Mouse (Mus musculus) liver, adult 2 months (tissue): ENCODE results near the gene Tpp2. TPM values are rescaled to one million over a fixed set of nuclear protein-coding genes. Genes with fewer than 3 reads are reported as not detected.

ENCODE experiments used
- DNase-seq: peaks from one replicate; pipeline ENCODE4 v3.0.0-alpha.2; 2011; ENCODE audit warnings: low read depth, low spot score; ENCODE audit errors: extremely low read depth
- H3K27ac ChIP-seq: fragments of 200-500 bp; replicated peaks from 2 replicates; pipeline ENCODE4 v1.5.1; 2012; ENCODE audit warnings: low read depth, mild to moderate bottlenecking, control low read depth, inconsistent platforms, low read length; ENCODE audit not compliant: insufficient read depth
- H3K27me3 ChIP-seq: fragments of 200-500 bp; 2 replicates; pipeline ENCODE4 v1.6.1; 2012; ENCODE audit warnings: mild to moderate bottlenecking, moderate library complexity, low read length, inconsistent platforms; ENCODE audit not compliant: control insufficient read depth, insufficient read depth
- H3K36me3 ChIP-seq: fragments of 200-500 bp; 2 replicates; pipeline ENCODE4 v1.6.1; 2012; ENCODE audit warnings: low read length, inconsistent platforms; ENCODE audit not compliant: control insufficient read depth, insufficient read depth
- H3K4me1 ChIP-seq: fragments of 200-500 bp; 2 replicates; pipeline ENCODE4 v1.6.1; 2011; ENCODE audit warnings: low read length; ENCODE audit not compliant: control insufficient read depth, insufficient read depth
- H3K4me3 ChIP-seq: fragments of 200-500 bp; 2 replicates; pipeline ENCODE4 v1.5.1; 2011; ENCODE audit warnings: low read depth, mild to moderate bottlenecking, control low read depth, low read length, moderate library complexity; ENCODE audit not compliant: insufficient read depth
- H3K79me2 ChIP-seq: fragments of 200-500 bp; 2 replicates; pipeline ENCODE4 v1.6.1; 2012; ENCODE audit warnings: inconsistent platforms, mild to moderate bottlenecking, low read length, moderate library complexity; ENCODE audit not compliant: control insufficient read depth, insufficient read depth
- H3K9ac ChIP-seq: fragments of 200-500 bp; 2 replicates; pipeline ENCODE4 v1.6.1; 2012; ENCODE audit warnings: low read depth, mild to moderate bottlenecking, control low read depth, inconsistent platforms, low read length
- CTCF ChIP-seq: fragments of 200-500 bp; IDR thresholded peaks from 2 replicates; pipeline ENCODE4 v1.5.1; 2011; ENCODE audit warnings: low read depth, low read length, control low read depth
- POLR2A ChIP-seq: fragments of 200-500 bp; IDR thresholded peaks from 2 replicates; pipeline ENCODE4 v1.6.1; 2011; ENCODE audit warnings: low read length, control low read depth; ENCODE audit not compliant: insufficient read depth; ENCODE audit errors: extremely low read depth
- WGBS: fragments of 180-500 bp; shearing (Covaris S2); methylation state at CpG from one replicate; pipeline ENCODE4 v1.1.7; 2018; 5-methylcytosine and 5-hydroxymethylcytosine counted together
- polyA plus RNA-seq: library from polyadenylated mRNA; depleted of rRNA; stranded (reverse); fragments of >200 nt; gene quantifications from 2 replicates; pipeline ENCODE4 v1.2.3, GENCODE M21; 2012; rRNA removed
- total RNA-seq: library from RNA; depleted of rRNA; stranded (reverse); fragments of >200 nt; gene quantifications from 2 replicates; pipeline ENCODE4 v1.2.3, GENCODE M21; 2014; rRNA removed

Tpp2 gene
- total and polyA plus RNA-seq, 2 experiments, result 4.1 to 39.6 TPM

- H3K4me1 ChIP-seq, result peaks cover 4% of the 10 kb centered on the region; the same call in 1 of the 2 replicates
- no peak overlapping the region for H3K27ac ChIP-seq
- H3K9ac ChIP-seq, result no peak overlapping the region
- DNase-seq, result no peak
- no peak for TF ChIP-seq CTCF
- no peak for TF ChIP-seq POLR2A
- WGBS, result 80% methylated on average over 2 of the region's 2 CpGs
- no peaks in the 10 kb centered on the region for H3K27me3 ChIP-seq
- H3K79me2 ChIP-seq, result no peaks in the 10 kb centered on the region
- no peaks in the 10 kb centered on the region for H3K36me3 ChIP-seq
- H3K4me3 ChIP-seq, result no peak overlapping the region
Observed at GRCm38 (mm10) chr1:44046556-44046955, 113.1 kb downstream of the Tpp2 start.

Other genes with a start within 250 kb of the Tpp2 start
- 1.1 TPM in 1 of 2 replicates, not detected in the other for gene 1500015O10Rik, start 203.0 kb upstream of the Tpp2 start, total RNA-seq
- gene 1500015O10Rik, start 203.0 kb upstream of the Tpp2 start, polyA plus RNA-seq, result 0.10 TPM in 1 of 2 replicates, not detected in the other
- 8.5 and 8.9 TPM in 2 replicates for gene Uxs1, start 105.8 kb upstream of the Tpp2 start, total RNA-seq
- 6.7 and 9.5 TPM in 2 replicates for gene Uxs1, start 105.8 kb upstream of the Tpp2 start, polyA plus RNA-seq
- not detected in 2 replicates for gene Mettl21c, start 86.4 kb downstream of the Tpp2 start, total RNA-seq
- gene Mettl21c, start 86.4 kb downstream of the Tpp2 start, polyA plus RNA-seq, result not detected in 2 replicates
- gene Gm8251, start 128.3 kb downstream of the Tpp2 start, total RNA-seq, result 0.07 and 0.09 TPM in 2 replicates
- not detected in 2 replicates for gene Gm8251, start 128.3 kb downstream of the Tpp2 start, polyA plus RNA-seq
- 7.7 TPM in 2 replicates for gene Tex30, start 168.8 kb downstream of the Tpp2 start, total RNA-seq
- gene Tex30, start 168.8 kb downstream of the Tpp2 start, polyA plus RNA-seq, result 2.0 and 3.5 TPM in 2 replicates
- 6.9 and 7.4 TPM in 2 replicates for gene Kdelc1, start 185.2 kb downstream of the Tpp2 start, total RNA-seq
- gene Kdelc1, start 185.2 kb downstream of the Tpp2 start, polyA plus RNA-seq, result 5.4 and 7.8 TPM in 2 replicates
- gene Bivm, start 185.3 kb downstream of the Tpp2 start, total RNA-seq, result 7.5 and 7.8 TPM in 2 replicates
- 5.1 and 6.5 TPM in 2 replicates for gene Bivm, start 185.3 kb downstream of the Tpp2 start, polyA plus RNA-seq
- 14.3 and 14.9 TPM in 2 replicates for gene Ercc5, start 214.1 kb downstream of the Tpp2 start, total RNA-seq
- gene Ercc5, start 214.1 kb downstream of the Tpp2 start, polyA plus RNA-seq, result 2.4 and 3.1 TPM in 2 replicates